Mouse (Mus musculus): ENCODE measurements around the gene Elp4. TPM values are rescaled to one million over a fixed set of nuclear protein-coding genes. Genes with fewer than 3 reads are reported as not detected.

Gene Elp4
- polyA plus RNA-seq, 1 experiment from 2014 or later, result 13.4 TPM

GRCm38 (mm10) chr2:105800694-105801093 lies 103.7 kb downstream of the Elp4 start:
- H3K27ac ChIP-seq (ENCODE audit: low read length), result no peak overlapping the region
- WGBS (ENCODE audit: insufficient replicate concordance), result 70% methylated on average over 1 of the region's 1 CpGs
- no peaks in the 10 kb centered on the region for H3K27me3 ChIP-seq (ENCODE audit: control insufficient read depth, insufficient read depth, low read depth, low read length)
- no peak overlapping the region for H3K4me2 ChIP-seq (ENCODE audit: low read depth, low read length)
- H3K9me3 ChIP-seq (replicated peaks; ENCODE audit: control insufficient read depth, low read length), result no peaks in the 10 kb centered on the region
- H3K36me3 ChIP-seq (ENCODE audit: control insufficient read depth, insufficient read depth), result no peaks in the 10 kb centered on the region
- ATAC-seq (ENCODE audit: low read depth), result no peak
- no peak overlapping the region for H3K9ac ChIP-seq (ENCODE audit: low read depth, low read length)
- no peak overlapping the region for H3K4me3 ChIP-seq (ENCODE audit: low read depth, low read length)
- H3K4me1 ChIP-seq (ENCODE audit: control insufficient read depth, low read depth, low read length), result no peaks in the 10 kb centered on the region

GRCm38 (mm10) chr2:105799840-105800239 lies 104.5 kb downstream of the Elp4 start:
- Histone ChIP-seq H3K4me3 (ENCODE audit: low read depth, low read length) (no peak overlapping the region), H3K9ac (ENCODE audit: low read depth, low read length) (no peak overlapping the region), H3K4me1 (ENCODE audit: control insufficient read depth, low read depth, low read length) (no peaks in the 10 kb centered on the region), H3K36me3 (ENCODE audit: control insufficient read depth, insufficient read depth) (no peaks in the 10 kb centered on the region), H3K27me3 (ENCODE audit: control insufficient read depth, insufficient read depth, low read depth, low read length) (no peaks in the 10 kb centered on the region), H3K9me3 (replicated peaks; ENCODE audit: control insufficient read depth, low read length) (no peaks in the 10 kb centered on the region), H3K27ac (ENCODE audit: low read length) (no peak overlapping the region), H3K4me2 (ENCODE audit: low read depth, low read length) (no peak overlapping the region)
- ATAC-seq (ENCODE audit: low read depth), result no peak
- 57% methylated on average over 2 of the region's 2 CpGs for WGBS (ENCODE audit: insufficient replicate concordance)

GRCm38 (mm10) chr2:105797842-105798241 lies 106.5 kb downstream of the Elp4 start:
- no peak for ATAC-seq (ENCODE audit: low read depth)

GRCm38 (mm10) chr2:105796101-105796500 lies 108.3 kb downstream of the Elp4 start:
- Histone ChIP-seq H3K4me3 (ENCODE audit: low read depth, low read length) (no peak overlapping the region), H3K27ac (ENCODE audit: low read length) (no peak overlapping the region), H3K36me3 (ENCODE audit: control insufficient read depth, insufficient read depth) (no peaks in the 10 kb centered on the region), H3K4me1 (ENCODE audit: control insufficient read depth, low read depth, low read length) (no peaks in the 10 kb centered on the region), H3K9ac (ENCODE audit: low read depth, low read length) (no peak overlapping the region), H3K9me3 (replicated peaks; ENCODE audit: control insufficient read depth, low read length) (no peaks in the 10 kb centered on the region), H3K4me2 (ENCODE audit: low read depth, low read length) (no peak overlapping the region), H3K27me3 (ENCODE audit: control insufficient read depth, insufficient read depth, low read depth, low read length) (no peaks in the 10 kb centered on the region)
- no peak for ATAC-seq (ENCODE audit: low read depth)

More at GRCm38 (mm10) chr2:105797842-105798241, 106.5 kb downstream of the Elp4 start:
- no peaks in the 10 kb centered on the region for H3K9me3 ChIP-seq (replicated peaks; ENCODE audit: control insufficient read depth, low read length)
- H3K4me3 ChIP-seq (ENCODE audit: low read depth, low read length), result no peak overlapping the region
- no peaks in the 10 kb centered on the region for H3K4me1 ChIP-seq (ENCODE audit: control insufficient read depth, low read depth, low read length)
- H3K36me3 ChIP-seq (ENCODE audit: control insufficient read depth, insufficient read depth), result no peaks in the 10 kb centered on the region
- H3K4me2 ChIP-seq (ENCODE audit: low read depth, low read length), result no peak overlapping the region
- H3K27ac ChIP-seq (ENCODE audit: low read length), result no peak overlapping the region
- H3K27me3 ChIP-seq (ENCODE audit: control insufficient read depth, insufficient read depth, low read depth, low read length), result no peaks in the 10 kb centered on the region
- H3K9ac ChIP-seq (ENCODE audit: low read depth, low read length), result no peak overlapping the region

GRCm38 (mm10) chr2:105792339-105793120 lies 111.8 kb downstream of the Elp4 start:
- Histone ChIP-seq H3K27ac (ENCODE audit: low read length) (no peak overlapping the region), H3K4me3 (ENCODE audit: low read depth, low read length) (no peak overlapping the region), H3K9me3 (replicated peaks; ENCODE audit: control insufficient read depth, low read length) (no peaks in the 10 kb centered on the region), H3K36me3 (ENCODE audit: control insufficient read depth, insufficient read depth) (no peaks in the 10 kb centered on the region), H3K27me3 (ENCODE audit: control insufficient read depth, insufficient read depth, low read depth, low read length) (no peaks in the 10 kb centered on the region), H3K9ac (ENCODE audit: low read depth, low read length) (no peak overlapping the region), H3K4me2 (ENCODE audit: low read depth, low read length) (no peak overlapping the region), H3K4me1 (ENCODE audit: control insufficient read depth, low read depth, low read length) (no peaks in the 10 kb centered on the region)
- no peak for ATAC-seq (ENCODE audit: low read depth)
- 78% methylated on average over 12 of the region's 12 CpGs for WGBS (ENCODE audit: insufficient replicate concordance)

- 67% methylated on average over 1 of the region's 1 CpGs for WGBS (ENCODE audit: insufficient replicate concordance)
- Histone ChIP-seq H3K27me3 (ENCODE audit: control insufficient read depth, insufficient read depth, low read depth, low read length) (no peaks in the 10 kb centered on the region), H3K4me1 (ENCODE audit: control insufficient read depth, low read depth, low read length) (no peaks in the 10 kb centered on the region), H3K27ac (ENCODE audit: low read length) (no peak overlapping the region), H3K4me2 (ENCODE audit: low read depth, low read length) (no peak overlapping the region), H3K36me3 (ENCODE audit: control insufficient read depth, insufficient read depth) (no peaks in the 10 kb centered on the region), H3K9me3 (replicated peaks; ENCODE audit: control insufficient read depth, low read length) (no peaks in the 10 kb centered on the region), H3K4me3 (ENCODE audit: low read depth, low read length) (no peak overlapping the region), H3K9ac (ENCODE audit: low read depth, low read length) (no peak overlapping the region)
- no peak for ATAC-seq (ENCODE audit: low read depth)
These were observed 114.4 kb downstream of the Elp4 start for GRCm38 (mm10) chr2:105789936-105790335.

- H3K27me3 ChIP-seq (ENCODE audit: control insufficient read depth, insufficient read depth, low read depth, low read length), result no peaks in the 10 kb centered on the region
- H3K36me3 ChIP-seq (ENCODE audit: control insufficient read depth, insufficient read depth), result no peaks in the 10 kb centered on the region
- no peak overlapping the region for H3K9ac ChIP-seq (ENCODE audit: low read depth, low read length)
- no peaks in the 10 kb centered on the region for H3K9me3 ChIP-seq (replicated peaks; ENCODE audit: control insufficient read depth, low read length)
- no peaks in the 10 kb centered on the region for H3K4me1 ChIP-seq (ENCODE audit: control insufficient read depth, low read depth, low read length)
- ATAC-seq (ENCODE audit: low read depth), result no peak
- WGBS (ENCODE audit: insufficient replicate concordance), result 73% methylated on average over 4 of the region's 4 CpGs
- H3K4me3 ChIP-seq (ENCODE audit: low read depth, low read length), result no peak overlapping the region
- no peak overlapping the region for H3K4me2 ChIP-seq (ENCODE audit: low read depth, low read length)
- H3K27ac ChIP-seq (ENCODE audit: low read length), result no peak overlapping the region
These were observed 116.6 kb downstream of the Elp4 start for GRCm38 (mm10) chr2:105787726-105788125.

GRCm38 (mm10) chr2:105786986-105787385 lies 117.4 kb downstream of the Elp4 start:
- no peak overlapping the region for H3K4me3 ChIP-seq (ENCODE audit: low read depth, low read length)
- H3K9me3 ChIP-seq (replicated peaks; ENCODE audit: control insufficient read depth, low read length), result no peaks in the 10 kb centered on the region
- no peak overlapping the region for H3K4me2 ChIP-seq (ENCODE audit: low read depth, low read length)
- no peaks in the 10 kb centered on the region for H3K27me3 ChIP-seq (ENCODE audit: control insufficient read depth, insufficient read depth, low read depth, low read length)
- H3K27ac ChIP-seq (ENCODE audit: low read length), result no peak overlapping the region
- no peak overlapping the region for H3K9ac ChIP-seq (ENCODE audit: low read depth, low read length)
- H3K36me3 ChIP-seq (ENCODE audit: control insufficient read depth, insufficient read depth), result no peaks in the 10 kb centered on the region
- 39% methylated on average over 2 of the region's 2 CpGs for WGBS (ENCODE audit: insufficient replicate concordance)
- no peaks in the 10 kb centered on the region for H3K4me1 ChIP-seq (ENCODE audit: control insufficient read depth, low read depth, low read length)
- ATAC-seq (ENCODE audit: low read depth), result no peak

GRCm38 (mm10) chr2:105782885-105783284 lies 121.5 kb downstream of the Elp4 start:
- no peak overlapping the region for H3K4me2 ChIP-seq (ENCODE audit: low read depth, low read length)
- no peaks in the 10 kb centered on the region for H3K36me3 ChIP-seq (ENCODE audit: control insufficient read depth, insufficient read depth)
- no peak overlapping the region for H3K27ac ChIP-seq (ENCODE audit: low read length)
- H3K4me3 ChIP-seq (ENCODE audit: low read depth, low read length), result no peak overlapping the region
- no peaks in the 10 kb centered on the region for H3K27me3 ChIP-seq (ENCODE audit: control insufficient read depth, insufficient read depth, low read depth, low read length)
- WGBS (ENCODE audit: insufficient replicate concordance), result 69% methylated on average over 5 of the region's 5 CpGs
- H3K9me3 ChIP-seq (replicated peaks; ENCODE audit: control insufficient read depth, low read length), result no peaks in the 10 kb centered on the region
- H3K4me1 ChIP-seq (ENCODE audit: control insufficient read depth, low read depth, low read length), result no peaks in the 10 kb centered on the region
- ATAC-seq (ENCODE audit: low read depth), result no peak
- no peak overlapping the region for H3K9ac ChIP-seq (ENCODE audit: low read depth, low read length)

All from liver, embryonic 16.5 days (tissue).